Mouse (Mus musculus): ENCODE measurements around the gene Cacna2d2.

The Cacna2d2 gene

DNA sequence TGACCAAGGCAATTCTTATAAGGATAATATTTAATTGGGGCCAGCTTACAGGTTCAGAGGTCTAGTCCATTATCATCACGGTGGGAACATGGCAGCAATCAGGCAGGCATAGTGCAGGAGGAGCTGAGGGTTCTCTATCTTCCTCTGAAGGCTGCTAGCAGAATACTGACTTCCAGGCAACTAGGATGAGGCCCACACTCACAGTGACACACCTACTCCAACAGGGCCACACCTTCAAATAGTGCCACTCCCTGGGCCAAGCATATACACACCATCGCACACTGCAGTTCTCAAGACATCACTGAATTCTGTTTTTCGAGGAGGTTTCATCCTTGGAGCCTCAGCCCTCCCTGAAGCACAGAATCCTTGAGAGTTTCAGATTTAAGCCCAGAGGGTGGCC, 96.9 kb downstream of the Cacna2d2 start:
- no peak for DNase-seq (ENCODE audit: low read depth, low spot score)

DNA sequence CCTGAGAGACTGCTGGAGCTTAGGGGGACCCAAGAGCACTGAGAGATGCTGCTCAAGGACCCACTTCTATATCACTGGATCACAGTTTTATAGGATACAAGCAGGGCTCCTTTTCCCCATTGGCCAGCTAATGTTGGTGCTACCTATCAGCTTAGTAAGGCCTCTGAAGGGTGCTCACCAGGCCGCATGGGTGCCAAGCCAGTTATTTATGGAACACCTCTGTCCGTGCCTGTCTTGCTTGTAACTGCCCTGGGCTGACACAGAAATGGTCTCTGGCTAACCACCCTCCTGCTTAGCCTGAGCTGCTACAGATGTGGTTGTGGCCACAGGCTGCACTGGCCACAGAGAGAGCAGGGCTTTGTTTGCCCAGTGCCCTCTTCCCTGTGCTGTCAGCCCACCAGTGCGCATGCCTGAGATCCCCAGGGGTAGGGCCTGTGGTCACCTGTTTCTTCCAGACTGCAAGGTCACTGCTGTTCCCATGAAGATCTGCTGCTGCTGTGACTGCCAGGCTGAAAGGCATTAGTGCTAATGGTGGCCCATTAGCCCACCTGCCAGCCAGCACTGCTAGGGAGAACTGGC, 101.4 kb downstream of the Cacna2d2 start:
- no peak for DNase-seq (ENCODE audit: low read depth, low spot score)

DNA sequence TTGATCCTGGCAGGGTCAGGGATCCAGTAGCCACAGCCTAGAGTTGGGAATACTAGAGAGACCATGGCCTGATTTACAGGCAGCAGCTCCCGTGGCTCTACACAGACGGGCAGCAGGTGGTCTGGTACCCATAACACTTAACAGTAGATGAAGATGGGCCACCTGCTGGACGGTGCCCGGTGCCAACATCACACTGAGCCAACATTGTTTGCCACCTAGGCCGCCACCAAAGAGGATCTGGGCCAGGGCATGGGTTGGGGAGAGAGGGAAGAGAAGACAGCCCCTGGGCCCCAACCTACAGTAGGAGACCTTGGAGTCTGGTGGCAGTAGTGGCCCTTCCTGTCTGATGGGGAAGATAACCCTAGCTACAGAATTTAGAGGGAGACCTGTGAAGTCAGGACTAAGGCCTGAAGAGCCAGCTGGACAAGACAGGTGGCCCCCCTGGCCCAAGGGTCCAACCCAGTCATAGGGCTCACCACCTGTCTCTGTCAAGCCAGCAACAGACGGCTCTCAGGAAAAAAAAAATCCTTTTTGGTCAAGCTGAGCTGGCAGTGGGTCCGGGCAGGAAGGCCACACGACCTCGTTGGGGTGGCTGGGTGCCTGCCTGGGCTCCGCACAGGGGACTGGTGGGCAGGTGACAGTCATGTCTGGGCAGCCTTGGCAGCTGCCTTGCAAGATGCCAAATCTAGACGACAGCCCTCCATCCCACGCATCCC, 102.9 kb downstream of the Cacna2d2 start:
- no peak for DNase-seq (ENCODE audit: low read depth, low spot score)

DNA sequence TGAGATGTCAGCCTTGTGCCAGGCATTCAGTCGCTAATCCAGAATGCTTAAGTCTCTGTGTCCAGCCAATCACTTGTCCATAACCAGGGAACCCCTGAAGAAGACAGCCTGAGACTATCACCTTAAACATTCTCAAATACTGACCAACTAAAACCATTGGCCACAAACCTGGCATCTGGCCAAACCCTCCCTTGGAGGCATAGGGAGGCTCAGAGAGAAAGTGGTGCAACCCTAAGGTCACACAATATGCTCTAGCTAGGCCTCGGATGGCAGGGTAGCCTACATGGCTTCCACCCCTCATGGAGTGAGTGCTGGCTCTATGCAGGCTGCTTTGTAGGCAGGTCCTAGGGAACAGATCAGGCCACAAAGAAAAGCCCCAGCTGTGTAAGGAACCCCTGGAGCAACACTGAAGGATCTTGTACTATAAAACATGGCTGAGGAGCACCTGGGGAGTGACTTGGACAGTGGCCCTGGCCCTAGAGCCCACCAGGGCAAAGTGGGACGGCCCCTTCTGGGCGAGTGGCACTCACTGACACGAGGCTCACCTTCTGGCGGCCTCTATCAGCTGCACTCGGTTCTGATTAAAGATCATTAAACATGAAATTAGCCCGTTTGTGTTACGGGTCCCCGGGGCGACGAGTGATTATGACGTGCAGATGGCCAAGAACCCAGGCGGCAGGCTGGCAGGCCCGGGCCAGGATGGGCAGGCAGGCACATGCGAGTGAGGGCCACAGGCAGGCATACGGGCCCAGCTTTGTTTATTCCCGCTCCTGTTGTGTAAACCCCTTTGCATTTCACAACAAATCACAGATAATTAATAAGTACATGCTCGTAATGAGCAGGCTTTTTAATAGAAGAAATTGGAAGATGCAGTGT, 105.5 kb downstream of the Cacna2d2 start:
- DNase-seq (ENCODE audit: low read depth, low spot score): no peak

DNA sequence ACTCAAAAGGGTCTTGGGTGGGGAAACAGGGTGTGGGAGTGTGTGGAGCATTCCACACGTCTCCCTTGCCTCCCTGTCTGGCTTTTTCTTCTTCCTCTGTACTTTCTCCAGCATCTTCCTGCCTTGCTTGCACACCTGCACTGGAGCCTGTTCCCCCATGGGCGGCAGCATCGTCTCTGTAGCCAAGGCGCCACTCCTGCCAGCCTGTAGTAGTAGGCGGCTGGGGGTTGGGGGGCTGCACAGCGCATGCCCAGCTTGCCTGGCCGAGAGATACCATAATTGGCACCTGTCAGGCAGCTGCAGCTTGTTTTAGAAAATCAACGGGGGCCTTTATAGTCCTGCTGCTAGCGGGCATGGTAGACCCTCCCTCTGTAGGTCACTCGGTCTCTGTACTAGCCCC, 108.9 kb downstream of the Cacna2d2 start:
- peak; percentile 32 for DNase-seq (ENCODE audit: low read depth, low spot score)

DNA sequence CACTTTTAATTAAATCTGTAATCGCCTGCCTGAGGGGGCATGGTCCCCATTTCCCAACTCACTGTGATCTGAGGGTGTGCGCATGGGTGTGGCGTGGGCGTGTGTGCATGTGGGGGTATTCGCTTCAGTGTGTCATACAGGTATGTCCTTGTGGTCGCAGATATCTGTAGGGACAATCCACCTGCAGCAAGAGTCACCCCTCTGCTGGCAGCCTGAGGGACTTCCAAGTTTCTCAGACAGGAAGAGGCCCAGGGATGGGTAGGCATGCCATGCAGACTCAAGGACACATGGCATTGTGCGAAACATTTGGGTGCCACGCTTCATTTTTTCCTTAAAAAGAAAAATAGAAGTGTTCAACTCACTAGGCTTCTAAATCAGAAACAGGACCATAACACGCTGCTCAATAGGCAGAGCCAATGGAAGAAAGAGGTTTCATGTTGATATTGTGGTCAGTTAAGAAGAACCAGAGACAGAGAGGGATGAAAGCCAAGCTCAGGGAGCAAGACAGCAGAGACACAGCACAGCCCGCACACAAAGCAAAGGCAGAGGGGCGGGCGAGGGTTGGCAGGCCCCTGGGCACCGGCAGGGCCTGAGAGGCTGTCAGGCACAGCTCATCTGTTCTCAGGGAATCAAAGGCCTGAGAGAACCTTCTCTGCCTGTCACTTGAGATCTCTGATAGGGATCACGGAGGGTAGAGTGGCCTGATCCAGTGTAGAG, 111.1 kb downstream of the Cacna2d2 start:
- DNase-seq (ENCODE audit: low read depth, low spot score): no peak

DNA sequence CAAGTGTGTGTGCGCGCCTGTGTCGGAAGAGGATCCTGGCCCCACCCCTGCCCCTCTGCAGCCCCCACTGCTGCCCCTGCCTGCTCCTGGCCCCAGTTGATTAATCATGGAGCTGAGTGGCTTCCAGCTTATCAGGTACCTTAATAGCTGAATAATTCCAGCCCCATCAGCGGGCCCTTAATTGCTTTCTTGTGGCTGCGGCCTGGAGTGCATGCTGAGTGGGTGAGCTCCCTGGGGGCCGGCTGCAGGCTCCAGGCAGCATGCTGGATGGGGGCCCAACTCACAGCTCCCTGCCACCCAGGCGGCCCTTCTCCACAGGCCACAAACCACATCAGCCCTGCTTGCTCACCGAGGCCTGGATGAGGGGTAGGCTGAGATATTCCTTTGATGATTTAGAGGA, 112.0 kb downstream of the Cacna2d2 start:
- DNase-seq (ENCODE audit: low read depth, low spot score): no peak

DNA sequence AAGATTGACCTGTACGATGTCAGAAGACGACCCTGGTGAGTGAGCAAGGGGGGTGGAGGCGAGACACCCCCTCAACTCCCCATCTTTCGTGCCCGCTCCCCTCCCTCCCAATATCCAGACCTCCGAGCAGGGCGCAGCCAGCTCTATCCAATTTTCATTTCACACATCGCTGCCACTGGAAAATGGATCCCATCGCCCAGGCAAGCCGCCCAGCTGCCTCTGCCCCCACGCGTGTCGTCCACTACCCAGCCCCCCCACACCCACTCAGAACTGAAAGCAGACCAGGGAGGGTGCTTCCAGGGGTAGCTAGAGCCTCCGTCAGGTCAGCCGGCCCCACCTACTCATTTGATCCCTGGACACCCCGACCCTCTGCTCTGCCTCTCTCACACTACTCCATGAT, 112.9 kb downstream of the Cacna2d2 start:
- DNase-seq (ENCODE audit: low read depth, low spot score): no peak

DNA sequence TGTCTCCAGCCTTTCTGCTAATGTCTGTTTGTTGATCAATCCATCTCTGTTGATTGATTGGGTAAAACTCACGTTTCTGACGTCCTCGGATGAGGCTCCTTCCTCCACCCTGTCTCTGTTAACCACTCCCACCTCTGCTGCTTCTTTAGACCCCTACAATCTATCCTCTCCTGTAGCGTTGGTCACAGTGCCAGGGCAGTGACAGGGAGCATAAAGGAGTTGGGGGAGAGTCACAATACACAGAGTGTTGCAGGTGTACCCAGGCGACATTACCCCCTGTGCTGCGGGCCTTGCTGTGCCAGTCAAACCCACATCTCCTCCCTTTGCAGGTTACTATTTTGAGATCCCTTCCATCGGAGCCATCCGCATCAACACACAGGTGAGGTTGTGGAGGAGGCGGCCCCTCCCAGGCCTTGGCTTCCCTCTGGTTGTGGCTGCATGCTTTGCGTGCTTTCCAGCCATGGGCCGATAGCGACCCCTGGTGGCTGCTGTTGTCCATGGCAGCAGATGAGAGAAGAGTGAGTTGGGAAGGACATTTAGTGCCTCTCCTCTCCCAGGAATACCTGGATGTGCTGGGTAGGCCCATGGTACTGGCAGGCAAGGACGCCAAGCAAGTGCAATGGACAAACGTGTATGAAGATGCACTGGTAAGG, 115.0 kb downstream of the Cacna2d2 start:
- DNase-seq (ENCODE audit: low read depth, low spot score): peak; percentile 61

DNA sequence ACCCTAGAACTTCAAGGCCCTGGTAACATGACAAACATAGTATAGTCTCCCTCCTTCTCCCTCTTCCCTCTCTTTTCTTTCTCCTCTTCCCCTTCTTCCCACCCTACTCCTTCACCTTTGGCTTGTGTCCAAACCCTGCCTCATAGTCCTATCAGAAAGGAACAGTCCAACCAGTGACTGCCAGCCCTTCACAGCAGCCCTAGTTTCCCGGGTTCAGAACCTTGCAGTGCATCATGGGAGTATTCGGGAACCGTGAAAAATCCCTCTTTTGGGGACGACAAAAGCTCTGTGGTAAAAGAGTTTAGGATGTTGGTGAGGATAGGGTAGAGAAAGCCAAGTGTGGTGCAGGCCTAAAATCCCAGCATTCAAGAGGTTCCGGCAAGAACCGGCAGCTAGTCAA, 120.9 kb downstream of the Cacna2d2 start:
- no peak for DNase-seq (ENCODE audit: low read depth, low spot score)

DNA sequence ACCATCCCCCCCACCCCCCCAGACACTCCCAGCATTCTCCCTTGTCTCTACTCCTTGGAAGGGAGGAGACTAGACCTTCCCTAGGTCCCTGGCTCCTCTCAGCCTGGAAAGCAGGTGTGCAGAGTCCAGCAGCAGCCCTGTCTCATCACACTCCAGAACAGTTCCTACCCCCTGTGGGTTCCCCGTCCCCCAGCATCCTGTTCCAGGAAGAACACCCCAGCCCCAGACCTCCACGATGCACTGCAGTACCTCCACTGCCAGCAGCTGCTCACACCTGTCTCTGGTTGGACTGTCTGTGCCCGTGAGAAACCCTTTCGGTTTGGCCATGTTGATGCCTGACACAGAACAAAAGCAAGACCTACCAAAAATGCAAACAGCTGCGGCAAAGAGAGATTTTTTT, 121.8 kb downstream of the Cacna2d2 start:
- no peak for DNase-seq (ENCODE audit: low read depth, low spot score)

DNA sequence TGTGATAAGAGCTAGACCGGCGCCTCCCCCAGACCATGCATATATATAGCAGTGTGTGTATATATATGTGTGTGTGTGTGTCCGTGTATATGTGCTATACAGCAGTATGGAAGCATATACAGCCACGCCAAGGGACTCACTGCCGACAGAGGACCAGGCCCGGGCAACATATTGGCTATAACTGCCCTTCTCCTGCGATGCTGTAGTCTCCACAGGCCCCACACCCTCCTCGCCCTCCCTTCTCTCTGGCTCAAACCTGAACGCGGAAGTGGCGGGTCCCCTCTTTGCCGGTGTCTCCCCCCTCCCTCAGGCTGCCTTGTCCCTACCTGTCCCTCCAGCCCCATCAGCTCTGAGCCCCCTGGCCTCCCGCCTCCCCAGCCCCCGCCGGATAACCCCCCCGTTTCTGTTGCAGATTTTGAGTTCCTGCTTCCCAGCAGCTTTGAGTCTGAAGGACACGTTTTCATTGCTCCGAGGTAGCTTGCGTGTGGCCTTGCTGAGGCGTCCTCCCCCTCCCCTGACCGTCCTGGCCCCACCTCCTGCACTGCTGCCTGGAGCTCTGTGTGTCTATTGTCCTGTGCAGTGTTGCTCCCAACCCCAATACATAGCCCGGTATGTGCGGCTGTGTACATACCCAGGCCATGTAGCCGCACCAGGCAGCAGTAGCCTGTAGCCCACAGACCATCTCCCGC, 122.4 kb downstream of the Cacna2d2 start:
- no peak for DNase-seq (ENCODE audit: low read depth, low spot score)

DNA sequence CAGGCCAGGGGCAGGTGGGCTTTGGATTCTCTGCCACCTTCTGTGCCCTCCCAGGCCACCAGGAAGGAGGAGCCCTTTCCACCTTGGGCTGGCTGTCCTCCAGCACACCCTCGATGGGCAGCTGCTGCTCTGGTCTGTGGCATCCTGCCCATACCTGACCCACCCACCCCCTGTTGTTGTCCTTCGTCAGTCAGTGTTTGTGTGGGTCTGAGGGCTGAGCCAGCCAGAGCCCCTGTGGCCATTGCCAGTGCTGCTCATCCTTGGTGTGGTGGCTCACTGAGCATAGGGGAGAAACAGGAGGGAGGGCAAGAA, 122.9 kb downstream of the Cacna2d2 start:
- no peak for DNase-seq (ENCODE audit: low read depth, low spot score)

DNA sequence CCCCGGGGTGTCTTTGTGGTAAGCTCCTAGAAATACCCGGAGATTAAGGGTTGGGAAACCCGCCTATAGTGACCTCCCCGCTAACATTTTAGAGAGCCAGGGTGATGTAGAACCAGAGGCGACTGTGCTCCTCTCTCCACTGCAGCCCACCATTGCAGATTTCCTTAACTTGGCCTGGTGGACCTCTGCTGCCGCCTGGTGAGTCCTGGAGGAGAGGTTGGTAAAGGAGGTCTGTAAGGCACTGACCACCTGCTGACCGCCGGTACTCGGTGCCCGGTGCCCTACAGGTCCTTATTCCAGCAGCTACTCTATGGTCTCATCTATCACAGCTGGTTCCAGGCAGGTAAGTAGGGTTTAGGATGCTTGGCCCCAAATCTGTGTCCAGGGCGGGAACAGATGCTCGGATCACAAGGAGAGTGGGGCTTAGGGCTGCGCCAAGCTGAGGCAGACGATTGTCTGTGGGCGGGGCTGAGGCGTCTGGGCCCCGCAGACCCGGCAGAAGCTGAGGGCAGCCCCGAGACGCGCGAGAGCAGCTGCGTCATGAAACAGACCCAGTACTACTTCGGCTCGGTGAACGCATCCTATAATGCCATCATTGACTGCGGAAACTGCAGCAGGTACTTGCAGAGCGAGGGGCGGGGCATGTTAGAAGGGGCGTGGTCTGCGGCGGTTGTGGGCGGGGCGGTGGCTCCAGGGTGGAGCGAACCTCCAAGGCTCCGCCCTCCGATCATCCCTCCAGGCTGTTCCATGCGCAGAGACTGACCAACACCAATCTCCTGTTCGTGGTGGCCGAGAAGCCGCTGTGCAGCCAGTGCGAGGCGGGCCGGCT, 127.0 kb downstream of the Cacna2d2 start:
- DNase-seq (ENCODE audit: low read depth, low spot score): no peak

DNA sequence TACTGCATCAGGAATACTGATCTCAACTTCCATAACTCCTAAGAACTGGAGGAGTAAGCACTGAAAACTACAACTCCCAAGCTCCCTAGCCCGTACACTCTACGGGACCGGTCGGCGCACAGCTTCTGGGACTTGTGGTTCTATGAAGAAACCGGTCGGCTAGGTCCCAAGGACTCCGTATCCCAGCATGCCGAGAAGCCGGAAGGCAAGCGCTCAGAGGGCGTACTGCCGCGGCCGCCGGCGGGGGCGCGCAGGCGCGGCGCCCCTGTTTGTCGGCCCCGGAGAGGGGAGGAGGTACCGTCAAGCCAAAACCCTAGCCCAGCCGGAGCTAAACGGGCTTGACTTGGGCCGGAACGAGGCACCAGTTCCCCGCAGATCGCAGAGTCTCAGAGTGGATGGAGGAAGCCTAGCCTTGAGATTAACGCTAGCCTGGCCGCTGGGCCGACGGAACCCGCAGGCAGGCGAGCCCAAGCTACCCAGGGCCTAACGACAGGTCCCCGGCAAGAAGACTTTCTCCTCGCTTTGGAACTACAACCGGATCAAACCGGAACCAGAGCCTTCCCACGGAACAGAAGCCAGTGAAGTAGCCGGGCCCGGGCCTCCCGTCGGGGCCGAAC, 134.5 kb downstream of the Cacna2d2 start, which contains the start of gene Tmem115:
TSS of gene Tmem115 (plus strand) at position 155 of the 617 bp plus-strand sequence.
- peak; percentile 97 for DNase-seq (ENCODE audit: low read depth, low spot score)

DNA sequence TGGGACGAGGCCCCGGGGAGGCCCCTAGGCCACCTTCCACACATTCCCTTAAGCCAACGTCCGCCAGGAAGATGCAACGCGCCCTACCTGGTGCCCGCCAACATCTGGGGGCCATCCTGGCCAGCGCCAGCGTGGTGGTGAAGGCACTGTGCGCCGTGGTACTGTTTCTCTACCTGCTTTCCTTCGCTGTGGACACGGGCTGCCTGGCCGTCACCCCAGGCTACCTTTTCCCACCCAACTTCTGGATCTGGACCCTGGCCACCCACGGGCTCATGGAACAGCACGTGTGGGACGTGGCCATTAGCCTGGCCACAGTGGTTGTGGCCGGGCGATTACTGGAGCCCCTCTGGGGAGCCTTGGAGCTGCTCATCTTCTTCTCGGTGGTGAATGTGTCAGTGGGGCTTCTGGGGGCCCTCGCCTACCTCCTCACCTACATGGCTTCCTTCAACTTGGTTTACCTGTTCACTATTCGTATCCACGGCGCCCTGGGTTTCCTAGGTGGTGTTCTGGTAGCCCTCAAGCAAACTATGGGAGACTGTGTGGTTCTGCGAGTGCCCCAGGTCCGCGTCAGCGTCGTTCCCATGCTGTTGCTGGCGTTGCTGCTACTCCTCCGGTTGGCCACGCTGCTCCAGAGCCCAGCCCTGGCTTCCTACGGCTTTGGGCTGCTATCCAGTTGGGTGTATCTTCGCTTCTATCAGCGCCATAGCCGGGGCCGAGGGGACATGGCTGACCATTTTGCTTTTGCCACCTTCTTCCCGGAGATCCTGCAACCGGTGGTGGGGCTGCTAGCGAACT, 135.2 kb downstream of the Cacna2d2 start:
- DNase-seq (ENCODE audit: low read depth, low spot score): no peak

DNA sequence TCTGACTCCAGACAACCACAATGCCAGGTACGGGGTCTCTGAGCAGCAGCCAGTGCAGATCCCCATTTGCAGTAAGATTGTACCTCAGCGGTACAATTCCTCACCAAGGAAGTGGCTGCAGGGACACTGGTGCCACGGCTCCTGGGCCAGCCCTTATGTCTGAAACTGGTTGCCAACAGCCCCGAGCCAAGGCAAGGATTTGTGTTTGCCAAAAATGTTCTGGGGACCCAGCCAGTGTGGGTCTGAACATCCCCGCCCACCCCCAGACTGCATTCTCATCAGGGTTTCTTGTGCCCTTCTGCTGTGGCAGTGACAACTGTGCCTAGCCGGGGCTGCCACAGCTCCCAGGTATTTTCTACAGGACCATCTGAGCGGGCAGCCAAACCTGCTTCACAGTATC, 138.8 kb downstream of the Cacna2d2 start:
- no peak for DNase-seq (ENCODE audit: low read depth, low spot score)

DNA sequence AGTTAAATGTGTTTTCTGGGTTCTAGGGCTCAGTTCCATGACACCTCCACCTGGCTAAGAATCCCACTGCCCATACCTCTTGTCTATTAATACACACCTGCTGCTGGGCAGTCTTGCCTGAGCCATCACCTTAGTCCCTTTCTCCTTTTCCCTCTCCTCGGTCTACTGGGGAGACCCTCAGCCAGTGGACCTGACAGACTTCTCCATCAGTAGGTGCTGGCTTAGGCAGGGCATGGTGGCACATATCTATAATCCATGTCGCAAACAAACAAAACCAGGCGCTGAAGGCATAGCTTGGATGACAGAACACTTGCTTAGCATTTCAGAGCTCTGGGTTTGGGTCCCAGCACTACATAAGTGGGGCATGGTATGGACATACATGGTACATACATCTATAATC, 139.3 kb downstream of the Cacna2d2 start:
- no peak for DNase-seq (ENCODE audit: low read depth, low spot score)

DNA sequence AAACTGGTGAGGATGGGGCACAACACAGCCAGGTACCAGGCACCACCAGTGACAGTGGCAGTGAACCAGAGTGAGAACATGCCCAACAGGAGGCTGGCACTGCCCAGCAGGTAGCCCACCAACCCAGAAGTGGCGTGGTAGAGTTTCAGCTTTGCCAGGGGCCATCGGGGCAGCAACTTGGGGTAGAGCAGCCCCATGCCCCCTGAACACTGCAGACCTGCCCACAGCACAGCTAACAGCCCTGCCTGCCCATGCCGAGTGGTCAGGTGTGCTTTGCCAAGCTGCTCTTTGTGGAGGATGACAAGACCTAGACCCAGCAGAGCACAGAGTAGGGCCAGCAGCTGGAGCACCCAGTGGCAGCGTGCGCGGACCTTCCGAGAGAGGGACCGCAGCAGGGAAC, 140.5 kb downstream of the Cacna2d2 start:
- no peak for DNase-seq (ENCODE audit: low read depth, low spot score)
